Mouse (Mus musculus): Measurements from ENCODE around the gene Rpl9-ps1.

GRCm38 (mm10) chr11:83649305-83649841, 4.0 kb upstream of the Rpl9-ps1 start, which contains the start of gene Ccl3:
- TF ChIP-seq POLR2A (IDR thresholded peaks at IDR 0.05; ENCODE audit: insufficient read length, low read depth), result no peak
- TF ChIP-seq USF1 (IDR thresholded peaks at IDR 0.05; ENCODE audit: low read depth), result no peak
- TF ChIP-seq TCF12 (IDR thresholded peaks at IDR 0.05; ENCODE audit: insufficient read depth, poor library complexity, severe bottlenecking), result no peak
- no peak for TF ChIP-seq POLR2AphosphoS2 (IDR thresholded peaks at IDR 0.05; ENCODE audit: insufficient read length, low read depth)
- no peak for TF ChIP-seq MAX (IDR thresholded peaks at IDR 0.05; ENCODE audit: low read depth)
- TF ChIP-seq SRF (IDR thresholded peaks at IDR 0.05; ENCODE audit: control insufficient read depth, insufficient read length, low read depth), result no peak
- TF ChIP-seq REST (IDR thresholded peaks at IDR 0.05; ENCODE audit: insufficient read depth, insufficient read length), result no peak
- no peak for TF ChIP-seq E2F4 (IDR thresholded peaks at IDR 0.05; ENCODE audit: insufficient read depth)
- TF ChIP-seq CEBPB (IDR thresholded peaks at IDR 0.05; ENCODE audit: insufficient read depth, poor library complexity, severe bottlenecking), result no peak
- no peak for TF ChIP-seq TCF3 (IDR thresholded peaks at IDR 0.05; ENCODE audit: insufficient read length, low read depth)
- TF ChIP-seq MYOG (IDR thresholded peaks at IDR 0.05; ENCODE audit: control insufficient read depth in 1 of 3, insufficient read depth in 1 of 3, insufficient read length in 2 of 3, low read depth in 2 of 3), result no peak
- TF ChIP-seq MYOD1 (IDR thresholded peaks at IDR 0.05; ENCODE audit: control insufficient read depth in 1 of 3, insufficient read length in 2 of 3, low read depth in 2 of 3), result no peak
